Mouse (Mus musculus) lung, postnatal 0 days (tissue): ENCODE data around the gene Cyp20a1.

Source experiments
- CTCF ChIP-seq: IDR thresholded peaks from 2 replicates; pipeline ENCODE4 v1.5.1; 2016; ENCODE audit warnings: antibody characterized with exemption, mild to moderate bottlenecking
- EP300 ChIP-seq: IDR thresholded peaks from 2 replicates; pipeline ENCODE4 v1.6.1; 2016; ENCODE audit warnings: antibody characterized with exemption, mild to moderate bottlenecking, control low read depth

DNA sequence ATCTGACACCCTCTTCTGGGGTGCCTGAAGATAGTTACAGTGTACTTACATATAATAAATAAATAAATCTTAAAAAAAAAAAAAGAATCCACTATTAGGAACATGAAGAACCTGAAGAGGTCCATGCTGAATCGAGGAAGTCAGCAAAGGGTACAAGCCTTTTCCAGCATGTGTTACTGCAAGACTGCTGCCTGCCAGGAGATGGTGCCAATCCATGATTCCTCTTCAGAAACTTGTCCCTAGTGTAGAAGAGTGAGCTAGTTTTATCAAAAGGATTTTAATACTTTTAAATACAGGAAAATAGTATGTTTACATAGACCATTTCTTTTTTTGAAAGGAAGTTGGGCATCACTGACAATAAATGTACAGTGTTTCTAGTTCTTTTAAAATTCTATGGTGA is 80.8 kb downstream of the Cyp20a1 start:
- TF ChIP-seq EP300 (no peak), CTCF (peak; percentile 53)
